Mouse (Mus musculus) neural tube, embryonic 13.5 days (tissue): ENCODE data around the gene Atp6v0a1. TPM values are rescaled to one million over a fixed set of nuclear protein-coding genes. Genes with fewer than 3 reads are reported as not detected.

Experiments used
- ATAC-seq: fragments of 200-750 bp; cut with Nextera tagmentation; 2 replicates; pipeline ENCODE4 v1.8.0; 2017; ENCODE audit warnings: low read depth, mild to moderate bottlenecking, moderate TSS enrichment, moderate library complexity
- H3K27ac ChIP-seq: fragments of 300-500 bp; sonication (generic); replicated peaks from 2 replicates; pipeline ENCODE4 v1.5.1; 2015; ENCODE audit warnings: moderate library complexity, mild to moderate bottlenecking, inconsistent platforms
- H3K27me3 ChIP-seq: fragments of 300-500 bp; sonication (generic); 2 replicates; pipeline ENCODE4 v1.6.1; 2015; ENCODE audit warnings: mild to moderate bottlenecking, inconsistent platforms
- H3K36me3 ChIP-seq: fragments of 300-500 bp; sonication (generic); 2 replicates; pipeline ENCODE4 v1.6.1; 2015; ENCODE audit warnings: mild to moderate bottlenecking, inconsistent platforms
- H3K4me1 ChIP-seq: fragments of 300-500 bp; sonication (generic); replicated peaks from 2 replicates; pipeline ENCODE4 v1.6.1; 2015; ENCODE audit warnings: inconsistent platforms
- H3K4me2 ChIP-seq: fragments of 300-500 bp; sonication (generic); 2 replicates; pipeline ENCODE4 v1.6.1; 2015; ENCODE audit warnings: inconsistent platforms, mild to moderate bottlenecking, moderate library complexity
- H3K4me3 ChIP-seq: fragments of 300-500 bp; sonication (generic); 2 replicates; pipeline ENCODE4 v1.5.1; 2015; ENCODE audit warnings: mild to moderate bottlenecking, inconsistent platforms
- H3K9ac ChIP-seq: fragments of 300-500 bp; sonication (generic); 2 replicates; pipeline ENCODE4 v1.6.1; 2015; ENCODE audit warnings: moderate library complexity, mild to moderate bottlenecking, inconsistent platforms
- H3K9me3 ChIP-seq: fragments of 300-500 bp; sonication (generic); 2 replicates; pipeline ENCODE4 v1.6.1; 2016; ENCODE audit warnings: inconsistent platforms
- WGBS: fragments of 180-500 bp; shearing (Covaris S2); methylation state at CpG from one replicate; pipeline ENCODE4 v1.1.7; 2015; 5-methylcytosine and 5-hydroxymethylcytosine counted together
- polyA plus RNA-seq: library from polyadenylated mRNA; unstranded; fragments of >200 nt; fragmentation: Nextera tagmentation; extraction: Ambion mirVana; gene quantifications from 2 replicates; pipeline ENCODE4 v1.2.1, GENCODE M21; 2015

Gene Atp6v0a1
- polyA plus RNA-seq, 1 experiment from 2014 or later, result 111 TPM

DNA sequence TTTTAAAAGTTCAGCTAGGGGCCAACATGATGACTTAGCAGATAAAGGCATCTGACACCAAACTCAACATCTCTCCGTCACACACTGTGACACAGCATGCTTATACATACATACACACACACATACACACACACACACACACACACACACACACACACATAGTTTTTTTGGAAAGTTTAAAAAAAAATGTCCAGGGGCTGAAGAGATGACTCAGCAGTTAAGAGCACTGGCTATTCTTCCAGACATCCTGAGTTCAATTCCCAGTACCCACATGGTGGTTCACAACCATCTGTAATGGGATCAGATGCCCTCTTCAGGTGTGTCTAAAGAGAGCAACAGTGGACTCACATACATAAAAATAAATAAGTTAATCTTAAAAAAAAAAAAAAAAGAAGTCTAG lies 22.2 kb downstream of the Atp6v0a1 start:
- WGBS, result 91% methylated on average over 1 of the region's 1 CpGs
- H3K4me1 ChIP-seq, result no peaks in the 10 kb centered on the region
- H3K27ac ChIP-seq, result no peak overlapping the region

DNA sequence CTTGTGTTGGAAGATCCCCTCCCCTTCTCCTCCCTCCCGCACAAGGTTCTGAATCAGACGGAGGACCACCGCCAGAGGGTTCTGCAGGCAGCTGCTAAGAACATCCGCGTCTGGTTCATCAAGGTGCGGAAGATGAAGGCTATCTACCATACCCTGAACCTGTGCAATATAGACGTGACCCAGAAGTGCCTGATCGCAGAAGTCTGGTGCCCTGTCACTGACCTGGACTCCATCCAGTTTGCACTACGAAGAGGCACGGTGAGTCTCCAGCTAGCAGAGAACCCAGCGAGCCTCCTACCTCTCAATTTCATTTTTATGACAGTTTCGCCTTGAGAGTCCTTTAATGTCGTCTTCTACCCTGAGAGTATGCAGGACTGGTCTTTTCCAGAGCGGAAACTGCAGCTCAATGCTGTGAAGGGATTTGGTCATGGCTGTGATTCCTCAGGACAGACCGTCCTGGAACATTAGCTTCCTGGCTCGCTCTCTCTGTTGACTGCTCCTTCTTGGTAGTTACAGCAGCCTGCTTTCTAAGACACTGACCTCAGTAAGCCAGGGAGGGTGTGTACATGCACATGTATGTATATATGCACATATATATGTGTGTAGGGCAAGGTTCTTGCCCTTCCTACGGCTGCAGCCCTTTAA lies 24.7 kb downstream of the Atp6v0a1 start:
- Histone ChIP-seq H3K4me2 (no peak overlapping the region), H3K9me3 (no peaks in the 10 kb centered on the region), H3K4me3 (no peak overlapping the region), H3K36me3 (peaks cover 92% of the 10 kb centered on the region), H3K27me3 (no peaks in the 10 kb centered on the region), H3K9ac (no peak overlapping the region), H3K27ac (no peak overlapping the region), H3K4me1 (no peaks in the 10 kb centered on the region)
- WGBS, result 95% methylated on average over 17 of the region's 17 CpGs
- ATAC-seq, result no peak

More for the DNA sequence above, 22.2 kb downstream of the Atp6v0a1 start:
- Histone ChIP-seq H3K27me3 (no peaks in the 10 kb centered on the region), H3K36me3 (peaks cover 90% of the 10 kb centered on the region), H3K9me3 (no peaks in the 10 kb centered on the region), H3K4me3 (no peak overlapping the region), H3K4me2 (no peak overlapping the region), H3K9ac (no peak overlapping the region)
- ATAC-seq, result no peak

DNA sequence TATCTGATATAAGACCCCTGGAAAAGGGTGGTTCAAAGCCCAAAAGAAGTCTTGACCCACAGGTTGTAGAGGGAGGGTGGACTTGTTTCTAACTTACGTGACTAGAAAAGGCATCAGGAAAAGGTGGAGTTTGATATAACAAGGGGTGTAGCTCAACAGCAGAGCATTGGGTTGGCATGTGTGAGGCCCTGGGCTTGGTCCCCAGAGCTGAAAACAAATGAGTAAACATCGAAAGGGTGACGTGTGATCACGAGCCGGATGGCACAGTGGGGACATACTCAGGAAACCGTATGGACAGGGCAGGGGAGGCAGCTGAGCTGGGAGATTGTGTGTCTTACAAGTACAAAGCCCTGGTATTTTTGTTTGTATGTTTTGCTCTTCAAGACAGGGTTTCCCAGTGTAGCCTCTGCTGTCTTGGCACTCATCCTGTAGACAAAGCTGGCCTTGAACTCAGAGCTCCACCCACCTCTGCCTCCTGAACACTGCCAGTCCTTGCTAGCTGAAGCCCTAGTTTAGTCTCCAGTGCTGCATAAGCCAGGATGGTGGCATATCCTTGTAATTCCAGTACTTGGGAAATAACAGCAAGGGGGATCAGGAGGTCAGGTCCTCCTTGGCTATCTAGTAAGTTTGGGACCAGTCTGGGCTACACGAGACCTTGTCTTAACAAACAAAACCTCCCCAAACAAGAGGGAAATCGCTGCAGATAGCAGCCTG lies 25.5 kb downstream of the Atp6v0a1 start:
- Histone ChIP-seq H3K27ac (no peak overlapping the region), H3K9ac (no peak overlapping the region), H3K36me3 (peaks cover 96% of the 10 kb centered on the region), H3K4me3 (no peak overlapping the region), H3K27me3 (no peaks in the 10 kb centered on the region), H3K4me2 (no peak overlapping the region), H3K4me1 (no peaks in the 10 kb centered on the region), H3K9me3 (no peaks in the 10 kb centered on the region)
- WGBS, result 95% methylated on average over 8 of the region's 8 CpGs
- ATAC-seq, result no peak

DNA sequence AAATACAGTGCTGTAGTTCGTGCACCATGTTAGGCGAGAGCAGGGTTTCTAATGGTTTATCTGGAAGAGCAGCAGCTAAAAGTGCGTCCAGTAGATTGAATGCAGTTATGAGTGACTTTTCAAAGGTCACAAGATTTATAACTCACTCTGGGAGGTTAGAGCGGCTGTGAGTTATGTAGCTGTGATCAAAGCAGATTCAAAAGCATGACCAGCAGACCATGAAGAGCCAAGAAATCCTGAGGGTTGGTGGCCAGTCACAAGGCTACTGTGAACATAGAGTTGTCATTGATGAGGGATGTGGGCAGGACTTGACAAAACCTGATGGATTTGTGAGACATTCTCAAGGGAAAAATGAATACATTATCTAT lies 26.1 kb downstream of the Atp6v0a1 start:
- no peaks in the 10 kb centered on the region for H3K4me1 ChIP-seq
- no peak overlapping the region for H3K9ac ChIP-seq
- H3K27me3 ChIP-seq, result no peaks in the 10 kb centered on the region
- no peaks in the 10 kb centered on the region for H3K9me3 ChIP-seq
- H3K4me2 ChIP-seq, result no peak overlapping the region
- peaks cover 96% of the 10 kb centered on the region for H3K36me3 ChIP-seq
- no peak overlapping the region for H3K27ac ChIP-seq
- ATAC-seq, result no peak
- H3K4me3 ChIP-seq, result no peak overlapping the region
- 83% methylated on average over 4 of the region's 4 CpGs for WGBS

DNA sequence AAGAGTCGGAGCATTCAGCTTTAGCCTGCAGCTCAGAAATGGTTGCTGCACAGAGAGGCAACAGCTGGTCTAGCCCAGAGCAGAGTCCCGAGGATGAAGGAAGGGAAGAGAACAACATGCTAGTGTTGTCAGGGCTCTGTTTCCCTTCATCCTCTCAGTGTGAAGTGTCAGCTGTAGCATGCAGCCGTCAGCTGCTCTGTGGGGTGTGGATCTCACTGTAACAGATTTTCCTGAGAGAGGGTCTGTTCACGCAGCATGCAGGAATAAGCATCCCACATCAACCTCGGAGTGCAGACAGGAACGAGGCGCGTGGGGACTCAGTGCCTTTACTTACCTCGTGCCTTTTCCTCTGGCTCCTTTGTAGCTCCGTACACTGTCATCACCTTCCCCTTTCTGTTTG lies 28.5 kb downstream of the Atp6v0a1 start:
- Histone ChIP-seq H3K4me1 (no peaks in the 10 kb centered on the region), H3K36me3 (peaks cover 97% of the 10 kb centered on the region), H3K9ac (no peak overlapping the region), H3K27ac (no peak overlapping the region), H3K4me3 (no peak overlapping the region), H3K9me3 (no peaks in the 10 kb centered on the region), H3K27me3 (no peaks in the 10 kb centered on the region), H3K4me2 (no peak overlapping the region)
- no peak for ATAC-seq
- WGBS, result 82% methylated on average over 10 of the region's 10 CpGs

DNA sequence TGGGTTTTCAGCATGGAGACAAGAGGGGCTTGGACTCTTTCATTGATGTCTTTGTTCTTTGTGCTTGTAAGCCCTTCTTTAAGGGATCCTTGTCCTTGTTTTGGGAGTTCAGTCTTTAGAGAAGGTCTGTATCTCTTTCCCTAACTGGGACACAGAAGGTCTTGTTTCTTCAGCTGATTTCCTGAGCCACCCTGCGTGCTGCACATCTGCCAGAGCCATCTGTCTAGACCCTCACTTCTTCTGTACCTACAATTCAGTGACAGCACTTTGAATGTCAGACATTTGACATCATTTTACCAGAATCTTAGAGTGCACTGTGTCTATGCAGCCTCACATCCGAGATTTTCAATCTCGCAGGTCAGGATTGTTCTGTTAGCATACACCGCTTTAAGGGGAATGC lies 36.6 kb downstream of the Atp6v0a1 start:
- no peak overlapping the region for H3K4me2 ChIP-seq
- no peak overlapping the region for H3K27ac ChIP-seq
- H3K4me1 ChIP-seq, result no peaks in the 10 kb centered on the region
- no peak overlapping the region for H3K9ac ChIP-seq
- no peaks in the 10 kb centered on the region for H3K27me3 ChIP-seq
- H3K4me3 ChIP-seq, result no peak overlapping the region
- no peak for ATAC-seq
- peaks cover 100% of the 10 kb centered on the region for H3K36me3 ChIP-seq
- WGBS, result 87% methylated on average over 4 of the region's 4 CpGs
- H3K9me3 ChIP-seq, result no peaks in the 10 kb centered on the region

DNA sequence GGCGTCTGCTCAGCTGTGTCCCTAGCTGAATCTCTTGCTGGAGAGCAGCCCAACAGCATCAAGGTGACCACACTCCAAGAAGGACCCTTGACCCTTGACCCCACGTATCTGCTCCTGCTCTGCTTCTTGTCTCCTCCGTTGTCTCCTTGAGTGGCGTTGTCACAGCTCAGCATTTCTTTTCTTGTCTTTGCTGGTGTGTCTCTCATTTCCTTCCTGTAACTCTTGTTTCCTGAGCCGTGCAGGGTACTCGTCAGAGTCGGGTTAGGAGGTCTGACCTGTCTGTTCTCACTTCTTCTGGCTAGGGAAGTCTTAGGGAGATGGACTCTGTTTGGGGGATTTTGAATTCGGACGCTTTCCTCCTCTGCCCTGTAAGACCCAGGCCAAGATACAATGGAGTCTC lies 37.2 kb downstream of the Atp6v0a1 start:
- Histone ChIP-seq H3K36me3 (peaks cover 100% of the 10 kb centered on the region), H3K9me3 (no peaks in the 10 kb centered on the region), H3K9ac (no peak overlapping the region), H3K27ac (no peak overlapping the region), H3K4me1 (no peaks in the 10 kb centered on the region), H3K4me2 (no peak overlapping the region), H3K4me3 (no peak overlapping the region), H3K27me3 (no peaks in the 10 kb centered on the region)
- WGBS, result 79% methylated on average over 9 of the region's 9 CpGs
- no peak for ATAC-seq

DNA sequence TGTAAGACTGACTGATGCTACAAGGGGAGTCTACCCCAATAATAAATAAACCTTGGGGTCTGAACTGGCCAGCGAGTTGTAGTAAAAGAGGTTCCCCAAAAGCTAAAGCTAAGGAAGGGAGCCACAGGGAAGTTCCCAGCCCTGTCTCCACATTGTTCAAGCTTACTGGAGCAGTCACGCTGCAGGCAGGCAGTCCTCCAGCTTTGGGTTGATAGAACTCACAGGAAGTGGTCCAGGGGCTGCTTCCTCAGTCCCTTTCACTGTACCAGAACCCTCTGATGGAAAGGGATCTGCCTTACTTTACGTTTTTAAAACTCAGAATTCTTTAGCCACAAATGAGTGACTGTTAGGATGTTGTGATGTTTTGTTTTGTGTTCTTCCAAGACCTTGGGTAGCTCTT lies 38.2 kb downstream of the Atp6v0a1 start:
- Histone ChIP-seq H3K27me3 (no peaks in the 10 kb centered on the region), H3K9me3 (no peaks in the 10 kb centered on the region), H3K36me3 (peaks cover 100% of the 10 kb centered on the region), H3K4me1 (no peaks in the 10 kb centered on the region), H3K9ac (no peak overlapping the region), H3K4me3 (no peak overlapping the region), H3K4me2 (no peak overlapping the region), H3K27ac (no peak overlapping the region)
- WGBS, result 88% methylated on average over 3 of the region's 3 CpGs
- ATAC-seq, result no peak

DNA sequence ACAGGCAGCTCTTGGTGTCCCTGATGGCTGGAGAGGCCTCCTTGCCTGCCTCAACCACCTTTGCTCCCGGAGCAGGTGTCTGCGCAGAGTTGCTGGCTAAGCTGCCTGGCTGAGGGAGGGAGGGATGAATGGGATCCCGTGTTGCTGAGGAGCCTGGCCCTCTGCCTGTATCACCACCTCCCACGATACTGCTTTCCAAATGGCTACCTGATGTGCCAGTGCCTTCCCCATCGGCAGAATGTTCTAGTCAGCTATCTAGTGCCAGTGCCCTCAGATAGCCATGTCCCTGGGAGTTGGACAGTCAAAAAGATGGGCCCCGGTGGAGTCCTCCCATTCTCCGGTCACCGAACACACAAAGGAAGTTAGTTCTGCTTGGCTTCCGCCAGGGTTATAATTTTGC lies 41.1 kb downstream of the Atp6v0a1 start:
- Histone ChIP-seq H3K4me3 (no peak overlapping the region), H3K27ac (no peak overlapping the region), H3K4me1 (no peaks in the 10 kb centered on the region), H3K36me3 (peaks cover 100% of the 10 kb centered on the region), H3K27me3 (no peaks in the 10 kb centered on the region), H3K4me2 (no peak overlapping the region), H3K9ac (no peak overlapping the region), H3K9me3 (no peaks in the 10 kb centered on the region)
- WGBS, result 87% methylated on average over 9 of the region's 9 CpGs
- no peak for ATAC-seq

DNA sequence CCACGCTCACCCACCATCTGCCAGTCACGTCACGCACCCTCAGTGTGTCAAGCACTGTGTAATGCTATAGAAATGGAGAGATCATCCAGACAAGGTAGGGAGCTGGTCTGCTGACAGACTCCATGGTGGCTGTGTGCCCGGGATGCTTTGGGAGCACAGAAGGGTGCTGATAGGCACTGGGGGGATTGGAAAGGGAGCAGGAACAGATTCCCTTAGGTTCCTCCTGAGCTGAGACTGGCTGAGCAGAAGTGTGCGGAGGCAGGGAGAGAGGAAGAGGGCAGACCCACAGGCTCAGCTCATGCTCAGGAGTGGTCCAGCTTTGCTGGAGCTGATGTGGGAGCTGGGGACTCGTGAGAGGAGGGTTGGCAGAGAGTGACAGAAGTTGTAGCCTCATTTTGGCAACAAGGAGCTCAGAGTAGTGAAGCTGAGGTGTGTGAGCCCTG lies 41.8 kb downstream of the Atp6v0a1 start:
- 87% methylated on average over 6 of the region's 6 CpGs for WGBS
- H3K4me2 ChIP-seq, result no peak overlapping the region
- H3K9ac ChIP-seq, result no peak overlapping the region
- no peaks in the 10 kb centered on the region for H3K4me1 ChIP-seq
- no peak overlapping the region for H3K27ac ChIP-seq
- no peaks in the 10 kb centered on the region for H3K27me3 ChIP-seq
- H3K9me3 ChIP-seq, result no peaks in the 10 kb centered on the region
- H3K4me3 ChIP-seq, result no peak overlapping the region
- peaks cover 100% of the 10 kb centered on the region for H3K36me3 ChIP-seq
- ATAC-seq, result no peak

DNA sequence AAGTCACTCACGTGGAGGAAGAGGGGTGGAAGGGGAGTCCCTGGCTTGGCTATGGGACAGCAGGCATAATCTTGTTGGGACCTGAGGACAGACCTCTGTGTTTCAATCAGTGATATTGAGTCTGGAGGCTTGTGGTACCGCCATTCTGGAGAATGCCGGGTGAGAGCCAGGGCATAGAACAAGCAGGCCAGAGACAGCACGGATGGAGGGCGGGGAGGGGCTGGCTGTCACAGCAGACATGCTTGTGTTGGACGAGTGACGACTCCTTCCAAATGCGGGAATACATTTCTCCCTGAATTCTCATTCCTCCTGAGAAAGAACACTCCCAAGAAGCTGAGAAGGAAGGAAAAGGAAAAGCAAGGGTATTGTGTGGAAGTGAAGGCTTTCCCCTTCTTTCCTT lies 42.4 kb downstream of the Atp6v0a1 start:
- H3K27ac ChIP-seq, result no peak overlapping the region
- no peak overlapping the region for H3K4me3 ChIP-seq
- no peaks in the 10 kb centered on the region for H3K4me1 ChIP-seq
- peaks cover 100% of the 10 kb centered on the region for H3K36me3 ChIP-seq
- 83% methylated on average over 8 of the region's 8 CpGs for WGBS
- ATAC-seq, result no peak
- no peak overlapping the region for H3K9ac ChIP-seq
- H3K9me3 ChIP-seq, result no peaks in the 10 kb centered on the region
- no peaks in the 10 kb centered on the region for H3K27me3 ChIP-seq
- no peak overlapping the region for H3K4me2 ChIP-seq

DNA sequence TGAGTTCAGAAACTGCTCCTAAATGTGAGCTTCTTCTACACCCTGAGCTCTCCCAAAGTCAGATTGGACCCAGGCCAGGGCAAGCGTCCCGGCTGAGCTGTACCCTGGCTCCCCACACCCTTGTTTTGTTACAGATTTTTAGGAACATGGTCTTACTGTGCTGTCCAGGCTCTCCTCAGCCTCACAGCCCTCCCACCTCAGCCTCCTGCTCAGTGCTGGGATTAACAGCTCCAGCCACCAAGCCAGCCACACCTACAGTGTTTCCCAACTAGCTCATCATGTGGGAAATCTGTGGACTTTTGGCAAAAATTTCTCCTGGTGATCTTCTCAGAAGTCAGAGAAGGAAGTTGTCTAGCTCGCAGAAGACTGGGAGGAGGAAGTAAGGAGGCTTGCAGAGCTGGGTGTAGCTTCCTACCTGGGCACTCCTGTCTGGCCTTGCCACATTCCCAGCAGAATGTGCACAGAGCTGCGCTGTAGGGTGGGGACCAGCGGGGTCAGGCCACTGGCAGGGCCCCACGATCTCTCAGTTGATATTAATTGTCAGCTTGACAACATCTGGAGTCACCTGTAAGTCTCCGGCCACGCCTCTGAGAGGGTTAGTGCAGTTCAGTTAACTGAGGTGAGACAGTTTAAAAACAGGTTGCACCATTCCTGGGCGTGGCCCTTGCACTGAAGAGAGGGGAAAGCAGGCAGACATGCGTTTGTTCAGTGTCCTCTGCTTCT lies 43.7 kb downstream of the Atp6v0a1 start:
- H3K4me1 ChIP-seq, result no peaks in the 10 kb centered on the region
- no peak overlapping the region for H3K27ac ChIP-seq
- H3K4me3 ChIP-seq, result no peak overlapping the region
- no peak overlapping the region for H3K9ac ChIP-seq
- WGBS, result 93% methylated on average over 10 of the region's 10 CpGs
- H3K9me3 ChIP-seq, result no peaks in the 10 kb centered on the region
- no peak for ATAC-seq
- H3K27me3 ChIP-seq, result no peaks in the 10 kb centered on the region
- peaks cover 99% of the 10 kb centered on the region for H3K36me3 ChIP-seq
- no peak overlapping the region for H3K4me2 ChIP-seq
